ENCODE assay signal across 8 mouse cellular contexts in genomic region chr15:23036208-23037065, GRCm38 (mm10).
DNase-seq lines count a peak whose midpoint lies in the region; ATAC-seq and TF ChIP-seq lines count a peak whose summit lies in the region.

No protein-coding gene starts in this region.

- peak overlapping the region; percentile 99 for H3K4me3 ChIP-seq in cerebellum, adult 2 months (replicated peaks; ENCODE audit: insufficient read depth, low read depth, low read length)
- H3K4me3 ChIP-seq in hindbrain, embryonic 14.5 days (replicated peaks; ENCODE audit: low read length) = peak overlapping the region; percentile 45
- peak overlapping the region; percentile 54 for H3K4me3 ChIP-seq in midbrain, embryonic 10.5 days
- H3K4me3 ChIP-seq in stomach, embryonic 14.5 days (ENCODE audit: low read depth, low read length) = peak overlapping the region; percentile 37

- peak; percentile 77 for DNase-seq in Muller cell, postnatal 12 days (ENCODE audit: inconsistent ontology term)
- peak; percentile 90 to 95 for DNase-seq in cerebellum, adult 2 months
- peak; percentile 70 for DNase-seq in forelimb bud, embryonic 11.5 days (ENCODE audit: low read depth, low spot score)
- peak; percentile 77 for DNase-seq in hindbrain, embryonic 14.5 days (ENCODE audit: low spot score)
- peak; percentile 80 to 84 for DNase-seq in left cerebral cortex, postnatal 14 days (ENCODE audit: low spot score in 2 of 2)
- DNase-seq in midbrain, embryonic 10.5 days (ENCODE audit: low spot score) = peak; percentile 81
- no peak for DNase-seq in MN1 (ENCODE audit: low spot score)

- peak overlapping the region; percentile 80 for H3K4me2 ChIP-seq in hindbrain, embryonic 14.5 days (replicated peaks)
- peak overlapping the region; percentile 58 for H3K4me2 ChIP-seq in stomach, embryonic 14.5 days (replicated peaks; ENCODE audit: low read depth, low read length)

- no peaks in the 10 kb centered on the region for H3K27me3 ChIP-seq in cerebellum, adult 2 months (ENCODE audit: control insufficient read depth, insufficient read depth, low read length)
- H3K27me3 ChIP-seq in hindbrain, embryonic 14.5 days (ENCODE audit: control insufficient read depth, insufficient read depth, low read length) = no peaks in the 10 kb centered on the region
- peaks cover 16% of the 10 kb centered on the region for H3K27me3 ChIP-seq in midbrain, embryonic 10.5 days (ENCODE audit: low read depth, poor library complexity, severe bottlenecking)
- H3K27me3 ChIP-seq in stomach, embryonic 14.5 days (ENCODE audit: control insufficient read depth, insufficient read depth, low read length) = no peaks in the 10 kb centered on the region

- peak; percentile 99 for ATAC-seq in hindbrain, embryonic 14.5 days (ENCODE audit: low FRiP score)
- peak; percentile 98 for ATAC-seq in stomach, embryonic 14.5 days (ENCODE audit: insufficient number of reproducible peaks, insufficient read depth, low FRiP score, low read depth)

- intact Hi-C loops in left cerebral cortex, postnatal 14 days (cut with DNase I) = no loop called here

- peak overlapping the region; percentile 69 for H3K9ac ChIP-seq in hindbrain, embryonic 14.5 days
- H3K9ac ChIP-seq in stomach, embryonic 14.5 days (replicated peaks; ENCODE audit: low read depth, low read length) = 0 out of 2 replicates have a peak overlapping the region, but pooled peaks have one; percentile 10

- TF ChIP-seq CTCF in cerebellum, adult 2 months (IDR thresholded peaks at IDR 0.05; ENCODE audit: borderline replicate concordance, insufficient read depth, low read depth, low read length) = no peak

- H3K36me3 ChIP-seq in hindbrain, embryonic 14.5 days (replicated peaks; ENCODE audit: control insufficient read depth, insufficient read depth) = no peaks in the 10 kb centered on the region
- H3K36me3 ChIP-seq in midbrain, embryonic 10.5 days = no peaks in the 10 kb centered on the region
- no peaks in the 10 kb centered on the region for H3K36me3 ChIP-seq in stomach, embryonic 14.5 days (ENCODE audit: control insufficient read depth, insufficient read depth, low read length)

- no peaks in the 10 kb centered on the region for H3K9me3 ChIP-seq in hindbrain, embryonic 14.5 days (ENCODE audit: control insufficient read depth, low read length)
- no peaks in the 10 kb centered on the region for H3K9me3 ChIP-seq in midbrain, embryonic 10.5 days (replicated peaks)
- no peaks in the 10 kb centered on the region for H3K9me3 ChIP-seq in stomach, embryonic 14.5 days (ENCODE audit: control insufficient read depth, low read depth, low read length)

- under 1% methylated on average over 23 of the region's 23 CpGs for WGBS in cerebellum, adult 2 months
- WGBS in hindbrain, embryonic 14.5 days = 6% methylated on average over 23 of the region's 23 CpGs
- 7% methylated on average over 23 of the region's 23 CpGs for WGBS in midbrain, embryonic 10.5 days
- whole genome bisulfite sequencing in stomach, embryonic 14.5 days = 4% methylated on average over 23 of the region's 23 CpGs

- TF ChIP-seq POLR2A in cerebellum, adult 2 months (IDR thresholded peaks at IDR 0.05; ENCODE audit: borderline replicate concordance, insufficient read depth, low read length) = peak; percentile 84

- peak overlapping the region; percentile 97 for H3K27ac ChIP-seq in cerebellum, adult 2 months (ENCODE audit: insufficient read depth, low read length)
- peak overlapping the region; percentile 81 for H3K27ac ChIP-seq in hindbrain, embryonic 14.5 days
- peak overlapping the region; percentile 33 for H3K27ac ChIP-seq in midbrain, embryonic 10.5 days (replicated peaks)
- H3K27ac ChIP-seq in stomach, embryonic 14.5 days (ENCODE audit: low read length) = peak overlapping the region; percentile 52; the same call in 1 of the 2 replicates

- H3K4me1 ChIP-seq in cerebellum, adult 2 months (ENCODE audit: control insufficient read depth, insufficient read depth, low read length) = no peaks in the 10 kb centered on the region; the same call in 1 of the 2 replicates
- H3K4me1 ChIP-seq in hindbrain, embryonic 14.5 days (replicated peaks; ENCODE audit: control insufficient read depth, insufficient read depth, low read length) = 0 out of 2 replicates have a peak, but pooled peaks cover 5% of the 10 kb centered on the region
- peaks cover 18% of the 10 kb centered on the region for H3K4me1 ChIP-seq in midbrain, embryonic 10.5 days
- no peaks in the 10 kb centered on the region for H3K4me1 ChIP-seq in stomach, embryonic 14.5 days (ENCODE audit: control insufficient read depth, insufficient read depth, low read length)

Comparison
In these comparisons a context has a peak if more than half of its experiments do, and no peak if none do; other contexts are left out.
1. H3K27ac ChIP-seq: peak in every context shown above with its lines; median percentile 97 in cerebellum, adult 2 months; 81 in hindbrain, embryonic 14.5 days; 52 in stomach, embryonic 14.5 days; 33 in midbrain, embryonic 10.5 days.
2. H3K4me3 ChIP-seq: peak in every context shown above with its lines; median percentile 99 in cerebellum, adult 2 months; 54 in midbrain, embryonic 10.5 days; 45 in hindbrain, embryonic 14.5 days; 37 in stomach, embryonic 14.5 days.